Mouse (Mus musculus) liver, postnatal 0 days (tissue): ENCODE data around the gene Dytn.

Source experiments
- CTCF ChIP-seq: sonication (generic); IDR thresholded peaks from 2 replicates; pipeline ENCODE4 v1.5.1; 2016; ENCODE audit warnings: antibody characterized with exemption, low read depth
- EP300 ChIP-seq: IDR thresholded peaks from 2 replicates; pipeline ENCODE4 v1.6.1; 2016; ENCODE audit warnings: antibody characterized with exemption, low read depth, mild to moderate bottlenecking

DNA sequence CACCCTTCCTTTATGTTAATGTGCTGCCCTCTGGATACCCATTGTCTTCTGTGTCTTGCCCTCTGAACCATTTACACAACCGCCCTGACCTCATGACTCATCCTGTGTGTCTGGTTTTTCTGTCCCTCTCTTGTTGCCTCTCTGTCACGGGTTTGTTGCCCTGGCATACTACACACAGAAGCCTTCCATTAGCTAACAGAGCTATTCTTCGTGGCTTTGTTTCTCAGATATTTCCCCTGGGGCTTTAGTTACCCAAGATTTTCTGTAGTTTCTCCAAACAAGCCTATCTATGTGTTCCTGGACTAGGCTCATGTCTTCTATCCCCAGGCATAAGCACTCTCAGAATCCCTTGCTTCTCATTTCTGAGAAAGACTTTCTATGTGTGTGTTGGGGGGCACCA is 22.1 kb upstream of the Dytn start:
- TF ChIP-seq CTCF (no peak), EP300 (no peak)
